Mouse (Mus musculus): ENCODE results near the gene Tspan4. TPM values are rescaled to one million over a fixed set of nuclear protein-coding genes. Genes with fewer than 3 reads are reported as not detected.

The Tspan4 gene
- polyA plus RNA-seq, 2 experiments, result 32.1 to 43.0 TPM

DNA sequence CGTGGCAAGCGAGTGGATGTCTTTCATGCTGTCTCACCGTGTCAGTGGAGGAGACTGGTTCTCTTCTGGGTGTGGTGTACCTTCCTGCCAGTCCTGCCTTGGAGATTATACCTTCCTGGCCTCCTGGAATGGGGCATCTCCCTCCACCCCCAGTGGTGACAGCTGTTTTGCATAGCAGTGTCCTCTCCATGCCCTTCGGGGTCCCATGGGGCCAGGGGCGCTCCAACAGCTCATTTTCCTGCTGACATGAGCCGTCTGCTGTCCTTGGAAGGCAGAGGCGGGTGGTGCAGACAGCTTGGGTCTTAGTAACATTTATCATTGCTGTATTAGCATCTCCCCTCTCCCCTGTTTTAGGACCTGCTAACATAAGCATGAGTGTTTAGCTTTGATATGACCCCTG is 12.1 kb downstream of the Tspan4 start:
- no peak overlapping the region for H3K4me2 ChIP-seq (ENCODE audit: low read depth)
- peaks cover 8% of the 10 kb centered on the region for H3K27me3 ChIP-seq (ENCODE audit: control insufficient read depth, insufficient read depth, low read length)
- no peak overlapping the region for H3K27ac ChIP-seq
- WGBS (ENCODE audit: insufficient replicate concordance), result 68% methylated on average over 7 of the region's 7 CpGs
- no peaks in the 10 kb centered on the region; a peak in 1 of 4 replicates for H3K4me1 ChIP-seq (replicated peaks; ENCODE audit: control insufficient read depth in 2 of 2, insufficient read depth in 2 of 2, low read length in 1 of 2)
- 0 out of 2 replicates have a peak, but pooled peaks cover 2% of the 10 kb centered on the region for H3K36me3 ChIP-seq (replicated peaks; ENCODE audit: control insufficient read depth, insufficient read depth, low read depth)
- no peak overlapping the region for H3K4me3 ChIP-seq (ENCODE audit: insufficient read depth in 1 of 2, low read depth in 2 of 2, low read length in 2 of 2)
- DNase-seq (ENCODE audit: low read depth in 3 of 3, low spot score in 3 of 3), result no peak
- H3K9ac ChIP-seq (replicated peaks), result no peak overlapping the region
- no peaks in the 10 kb centered on the region for H3K9me3 ChIP-seq (ENCODE audit: control insufficient read depth, low read length)
- no peak for ATAC-seq (ENCODE audit: insufficient read depth)
- TF ChIP-seq CTCF (IDR thresholded peaks at IDR 0.05; ENCODE audit: low read depth), result no peak
- no peak for TF ChIP-seq EP300 (IDR thresholded peaks at IDR 0.05; ENCODE audit: low read depth)

DNA sequence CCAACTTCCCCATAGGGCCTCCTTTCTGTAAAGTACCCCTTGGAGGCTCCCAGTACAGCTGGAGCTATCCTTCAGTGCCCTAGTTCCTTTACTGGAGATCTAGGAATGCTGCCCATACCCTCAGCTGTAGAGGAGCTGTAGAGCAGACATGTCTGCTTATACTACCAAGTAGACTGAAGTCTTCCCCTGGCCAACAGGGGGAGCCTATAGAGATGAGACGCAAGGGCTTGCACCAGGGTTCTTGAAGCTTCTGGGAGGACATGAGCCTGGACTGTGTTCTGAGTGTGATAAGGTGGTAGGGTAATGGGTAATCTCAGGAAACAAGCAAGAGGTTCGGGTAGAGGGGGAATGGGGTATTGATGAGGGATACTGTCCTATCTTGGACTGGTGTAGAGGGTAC is 16.1 kb downstream of the Tspan4 start:
- 33% methylated on average over 2 of the region's 2 CpGs for WGBS (ENCODE audit: insufficient replicate concordance)
- H3K9me3 ChIP-seq (ENCODE audit: control insufficient read depth, low read length), result no peaks in the 10 kb centered on the region
- DNase-seq (ENCODE audit: low read depth in 3 of 3, low spot score in 3 of 3), result peak in 1 of 3 experiments; percentile 53
- no peaks in the 10 kb centered on the region for H3K27me3 ChIP-seq (ENCODE audit: control insufficient read depth, insufficient read depth, low read length)
- TF ChIP-seq EP300 (IDR thresholded peaks at IDR 0.05; ENCODE audit: low read depth) (no peak), CTCF (IDR thresholded peaks at IDR 0.05; ENCODE audit: low read depth) (peak; percentile 83)
- H3K9ac ChIP-seq (replicated peaks), result no peak overlapping the region
- H3K27ac ChIP-seq, result no peak overlapping the region
- peak; percentile 68 for ATAC-seq (ENCODE audit: insufficient read depth)
- no peak overlapping the region for H3K4me3 ChIP-seq (ENCODE audit: insufficient read depth in 1 of 2, low read depth in 2 of 2, low read length in 2 of 2)
- H3K36me3 ChIP-seq (replicated peaks; ENCODE audit: control insufficient read depth, insufficient read depth, low read depth), result 0 out of 2 replicates have a peak, but pooled peaks cover 8% of the 10 kb centered on the region
- H3K4me2 ChIP-seq (ENCODE audit: low read depth), result no peak overlapping the region
- H3K4me1 ChIP-seq (replicated peaks; ENCODE audit: control insufficient read depth in 2 of 2, insufficient read depth in 2 of 2, low read length in 1 of 2), result no peaks in the 10 kb centered on the region; a peak in 1 of 4 replicates

DNA sequence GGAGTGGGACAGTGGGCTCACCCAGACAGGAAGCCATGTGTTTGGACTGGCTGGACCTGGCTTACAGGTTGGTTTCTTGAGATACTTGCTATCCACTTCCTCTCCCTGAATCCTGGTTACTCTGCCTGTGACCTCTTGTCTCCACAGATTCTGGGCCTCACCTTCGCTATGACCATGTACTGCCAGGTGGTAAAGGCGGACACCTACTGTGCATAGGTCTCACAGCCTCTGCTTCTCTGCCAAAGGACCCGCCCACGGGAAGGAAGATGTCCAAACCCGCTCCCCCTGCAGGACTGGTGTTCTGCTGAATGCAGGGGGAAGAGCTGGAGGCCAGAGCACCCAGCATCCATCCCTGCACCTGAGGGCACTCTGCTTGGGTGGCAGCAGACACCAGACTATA is 17.7 kb downstream of the Tspan4 start:
- H3K36me3 ChIP-seq (replicated peaks; ENCODE audit: control insufficient read depth, insufficient read depth, low read depth), result 0 out of 2 replicates have a peak, but pooled peaks cover 8% of the 10 kb centered on the region
- no peak for DNase-seq (ENCODE audit: low read depth in 3 of 3, low spot score in 3 of 3)
- no peaks in the 10 kb centered on the region for H3K9me3 ChIP-seq (ENCODE audit: control insufficient read depth, low read length)
- H3K4me3 ChIP-seq (ENCODE audit: insufficient read depth in 1 of 2, low read depth in 2 of 2, low read length in 2 of 2), result no peak overlapping the region
- no peaks in the 10 kb centered on the region for H3K27me3 ChIP-seq (ENCODE audit: control insufficient read depth, insufficient read depth, low read length)
- H3K4me2 ChIP-seq (ENCODE audit: low read depth), result no peak overlapping the region
- H3K9ac ChIP-seq (replicated peaks), result no peak overlapping the region
- WGBS (ENCODE audit: insufficient replicate concordance), result 72% methylated on average over 5 of the region's 5 CpGs
- no peaks in the 10 kb centered on the region; a peak in 1 of 4 replicates for H3K4me1 ChIP-seq (replicated peaks; ENCODE audit: control insufficient read depth in 2 of 2, insufficient read depth in 2 of 2, low read length in 1 of 2)
- no peak for ATAC-seq (ENCODE audit: insufficient read depth)
- H3K27ac ChIP-seq, result no peak overlapping the region
- no peak for TF ChIP-seq EP300 (IDR thresholded peaks at IDR 0.05; ENCODE audit: low read depth)

DNA sequence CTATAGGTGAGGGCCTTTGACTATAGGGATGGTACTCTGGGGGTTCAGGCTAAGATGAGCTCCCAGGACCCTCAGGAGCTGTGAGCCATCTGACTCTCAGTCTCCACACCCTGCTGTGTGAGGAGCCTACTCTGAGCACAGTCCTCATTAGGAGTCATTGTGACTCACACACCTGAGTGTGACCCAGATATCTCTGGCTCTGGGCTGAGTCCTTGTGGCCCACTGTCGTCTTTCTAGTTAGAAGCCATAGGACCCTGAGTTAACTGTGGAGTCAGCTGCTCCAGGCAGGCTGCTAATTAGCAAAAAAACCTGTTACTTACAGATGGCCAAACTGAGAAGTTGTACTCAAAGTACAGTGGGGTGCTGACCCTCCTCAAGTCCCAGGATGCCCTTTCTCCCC is 18.7 kb downstream of the Tspan4 start:
- H3K4me1 ChIP-seq (replicated peaks; ENCODE audit: control insufficient read depth in 2 of 2, insufficient read depth in 2 of 2, low read length in 1 of 2), result no peaks in the 10 kb centered on the region; a peak in 1 of 4 replicates
- no peak for DNase-seq (ENCODE audit: low read depth in 3 of 3, low spot score in 3 of 3)
- H3K27me3 ChIP-seq (ENCODE audit: control insufficient read depth, insufficient read depth, low read length), result no peaks in the 10 kb centered on the region
- H3K27ac ChIP-seq, result no peak overlapping the region
- H3K4me2 ChIP-seq (ENCODE audit: low read depth), result no peak overlapping the region
- H3K4me3 ChIP-seq (ENCODE audit: insufficient read depth in 1 of 2, low read depth in 2 of 2, low read length in 2 of 2), result no peak overlapping the region
- no peak for ATAC-seq (ENCODE audit: insufficient read depth)
- no peak overlapping the region for H3K9ac ChIP-seq (replicated peaks)
- 79% methylated on average over 1 of the region's 1 CpGs for whole genome bisulfite sequencing (ENCODE audit: insufficient replicate concordance)
- no peaks in the 10 kb centered on the region for H3K9me3 ChIP-seq (ENCODE audit: control insufficient read depth, low read length)
- H3K36me3 ChIP-seq (replicated peaks; ENCODE audit: control insufficient read depth, insufficient read depth, low read depth), result 0 out of 2 replicates have a peak, but pooled peaks cover 8% of the 10 kb centered on the region
- no peak for TF ChIP-seq EP300 (IDR thresholded peaks at IDR 0.05; ENCODE audit: low read depth)
- TF ChIP-seq CTCF (IDR thresholded peaks at IDR 0.05; ENCODE audit: low read depth), result no peak

DNA sequence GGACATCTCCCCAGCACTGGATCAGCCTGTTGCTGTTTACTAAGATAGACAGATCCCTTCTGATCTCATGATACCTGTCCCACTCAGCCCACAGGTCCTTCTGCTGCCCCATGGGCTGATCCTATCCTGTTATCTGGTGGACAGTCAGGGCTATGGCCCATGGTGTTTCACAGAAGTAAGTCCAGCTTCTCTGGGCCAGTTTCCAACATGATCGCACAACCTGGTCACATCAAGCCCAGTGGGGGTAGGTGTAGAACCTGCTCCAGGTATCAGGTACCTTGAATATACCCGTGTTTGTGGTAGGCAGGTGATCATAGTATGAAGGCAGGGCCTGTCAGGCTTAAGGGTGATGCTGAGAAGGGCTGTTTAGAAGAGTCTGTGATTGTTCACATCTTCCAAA is 20.3 kb downstream of the Tspan4 start:
- TF ChIP-seq CTCF (IDR thresholded peaks at IDR 0.05; ENCODE audit: low read depth) (no peak), EP300 (IDR thresholded peaks at IDR 0.05; ENCODE audit: low read depth) (no peak)
- Histone ChIP-seq H3K36me3 (replicated peaks; ENCODE audit: control insufficient read depth, insufficient read depth, low read depth) (0 out of 2 replicates have a peak, but pooled peaks cover 8% of the 10 kb centered on the region), H3K9ac (replicated peaks) (no peak overlapping the region), H3K27ac (no peak overlapping the region), H3K4me1 (replicated peaks; ENCODE audit: control insufficient read depth in 2 of 2, insufficient read depth in 2 of 2, low read length in 1 of 2) (no peaks in the 10 kb centered on the region; a peak in 1 of 4 replicates), H3K27me3 (ENCODE audit: control insufficient read depth, insufficient read depth, low read length) (no peaks in the 10 kb centered on the region), H3K9me3 (ENCODE audit: control insufficient read depth, low read length) (no peaks in the 10 kb centered on the region), H3K4me3 (ENCODE audit: insufficient read depth in 1 of 2, low read depth in 2 of 2, low read length in 2 of 2) (no peak overlapping the region), H3K4me2 (ENCODE audit: low read depth) (no peak overlapping the region)
- WGBS (ENCODE audit: insufficient replicate concordance), result 72% methylated on average over 2 of the region's 2 CpGs
- DNase-seq (ENCODE audit: low read depth in 3 of 3, low spot score in 3 of 3), result no peak
- ATAC-seq (ENCODE audit: insufficient read depth), result no peak

All from liver, embryonic 14.5 days (tissue).